Mouse (Mus musculus): ENCODE measurements at regions not wholly inside any gene's neighbourhood (a gene's known extent, or its start where the extent isn't known, plus 50 kb on each side); places are given as distances from the start of the nearest gene placed in this dataset.

GRCm38 (mm10) chr3:140941316-140941715 lies 270.8 kb downstream of the Pdha2 start:
- no peak for DNase-seq
- no peaks in the 10 kb centered on the region for H3K9me3 ChIP-seq (ENCODE audit: control insufficient read depth, low read length)

GRCm38 (mm10) chr3:140933156-140933555 lies 279.0 kb downstream of the Pdha2 start:
- no peaks in the 10 kb centered on the region for H3K27me3 ChIP-seq (ENCODE audit: control insufficient read depth, insufficient read depth, low read length)
- no peak overlapping the region for H3K4me2 ChIP-seq (ENCODE audit: low read length)
- H3K4me3 ChIP-seq (replicated peaks; ENCODE audit: low read depth, low read length), result no peak overlapping the region
- H3K4me1 ChIP-seq (ENCODE audit: control insufficient read depth, insufficient read depth, low read length), result no peaks in the 10 kb centered on the region
- H3K36me3 ChIP-seq (ENCODE audit: control insufficient read depth, insufficient read depth, low read length), result no peaks in the 10 kb centered on the region
- H3K9me3 ChIP-seq (ENCODE audit: control insufficient read depth, low read length), result no peaks in the 10 kb centered on the region
- no peak overlapping the region for H3K9ac ChIP-seq (replicated peaks; ENCODE audit: low read length)
- ATAC-seq (ENCODE audit: low FRiP score, low TSS enrichment) (no peak), DNase-seq (no peak)
- 46% methylated on average over 1 of the region's 1 CpGs for WGBS
- no peak overlapping the region for H3K27ac ChIP-seq (replicated peaks; ENCODE audit: low read depth, low read length)

More at GRCm38 (mm10) chr3:140941316-140941715, 270.8 kb downstream of the Pdha2 start:
- H3K27me3 ChIP-seq (ENCODE audit: control insufficient read depth, insufficient read depth, low read length), result no peaks in the 10 kb centered on the region
- H3K4me1 ChIP-seq (ENCODE audit: control insufficient read depth, insufficient read depth, low read length), result no peaks in the 10 kb centered on the region
- no peak overlapping the region for H3K4me2 ChIP-seq (ENCODE audit: low read length)
- no peaks in the 10 kb centered on the region for H3K36me3 ChIP-seq (ENCODE audit: control insufficient read depth, insufficient read depth, low read length)
- WGBS, result 93% methylated on average over 6 of the region's 6 CpGs
- H3K9ac ChIP-seq (replicated peaks; ENCODE audit: low read length), result no peak overlapping the region
- no peak overlapping the region for H3K4me3 ChIP-seq (replicated peaks; ENCODE audit: low read depth, low read length)
- no peak overlapping the region for H3K27ac ChIP-seq (replicated peaks; ENCODE audit: low read depth, low read length)
- no peak for ATAC-seq (ENCODE audit: low FRiP score, low TSS enrichment)

GRCm38 (mm10) chr3:140926689-140927088 lies 285.5 kb downstream of the Pdha2 start:
- Histone ChIP-seq H3K4me3 (replicated peaks; ENCODE audit: low read depth, low read length) (no peak overlapping the region), H3K9me3 (ENCODE audit: control insufficient read depth, low read length) (no peaks in the 10 kb centered on the region), H3K4me1 (ENCODE audit: control insufficient read depth, insufficient read depth, low read length) (no peaks in the 10 kb centered on the region), H3K9ac (replicated peaks; ENCODE audit: low read length) (no peak overlapping the region), H3K36me3 (ENCODE audit: control insufficient read depth, insufficient read depth, low read length) (no peaks in the 10 kb centered on the region), H3K27me3 (ENCODE audit: control insufficient read depth, insufficient read depth, low read length) (no peaks in the 10 kb centered on the region), H3K27ac (replicated peaks; ENCODE audit: low read depth, low read length) (no peak overlapping the region), H3K4me2 (ENCODE audit: low read length) (no peak overlapping the region)
- 86% methylated on average over 5 of the region's 5 CpGs for WGBS
- no peak for ATAC-seq (ENCODE audit: low FRiP score, low TSS enrichment)
- no peak for DNase-seq

GRCm38 (mm10) chr3:140876201-140876895 lies 335.8 kb downstream of the Pdha2 start:
- Histone ChIP-seq H3K9me3 (ENCODE audit: control insufficient read depth, low read length) (no peaks in the 10 kb centered on the region), H3K9ac (replicated peaks; ENCODE audit: low read length) (no peak overlapping the region), H3K4me3 (replicated peaks; ENCODE audit: low read depth, low read length) (no peak overlapping the region), H3K27me3 (ENCODE audit: control insufficient read depth, insufficient read depth, low read length) (no peaks in the 10 kb centered on the region), H3K4me1 (ENCODE audit: control insufficient read depth, insufficient read depth, low read length) (no peaks in the 10 kb centered on the region), H3K27ac (replicated peaks; ENCODE audit: low read depth, low read length) (no peak overlapping the region), H3K36me3 (ENCODE audit: control insufficient read depth, insufficient read depth, low read length) (no peaks in the 10 kb centered on the region), H3K4me2 (ENCODE audit: low read length) (no peak overlapping the region)
- ATAC-seq (ENCODE audit: low FRiP score, low TSS enrichment), result no peak
- no peak for DNase-seq
- 93% methylated on average over 4 of the region's 4 CpGs for WGBS

DNA sequence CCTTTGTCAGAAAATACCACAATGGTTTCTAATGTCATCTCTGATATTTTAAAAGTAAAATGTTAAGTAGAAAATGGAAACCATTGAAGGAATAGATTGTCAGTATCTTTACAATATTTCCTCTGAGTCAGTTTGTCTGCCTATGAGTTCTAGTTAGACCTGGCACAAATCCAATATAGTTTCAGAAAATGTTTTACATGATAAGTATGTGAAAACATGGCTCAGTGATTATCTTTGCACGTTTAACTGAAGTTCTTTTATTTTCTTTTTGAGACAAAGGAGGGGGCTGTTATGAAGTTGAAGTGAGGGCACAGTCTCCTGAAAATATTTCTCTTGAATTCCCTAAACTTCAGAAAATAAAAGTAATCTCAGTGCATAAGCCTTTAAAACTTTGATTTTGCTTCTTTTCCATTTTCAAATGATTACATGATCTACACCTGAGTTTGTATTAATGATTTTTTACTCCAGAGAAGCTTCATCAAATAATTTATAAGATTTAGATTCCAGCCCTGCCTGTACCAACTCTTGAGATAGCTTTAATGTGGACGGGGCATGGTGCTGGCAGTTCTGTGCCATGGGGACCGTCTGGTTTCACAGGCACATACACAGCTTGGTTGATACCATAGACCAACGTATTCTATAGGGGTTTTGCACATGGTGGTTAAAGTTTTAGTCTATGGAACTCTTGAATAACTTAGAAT lies 336.5 kb downstream of the Pdha2 start:
- no peaks in the 10 kb centered on the region for H3K36me3 ChIP-seq (ENCODE audit: control insufficient read depth, insufficient read depth, low read length)
- DNase-seq, result no peak
- H3K4me3 ChIP-seq (replicated peaks; ENCODE audit: low read depth, low read length), result no peak overlapping the region
- no peaks in the 10 kb centered on the region for H3K9me3 ChIP-seq (ENCODE audit: control insufficient read depth, low read length)
- WGBS, result 75% methylated on average over 4 of the region's 4 CpGs
- no peaks in the 10 kb centered on the region for H3K27me3 ChIP-seq (ENCODE audit: control insufficient read depth, insufficient read depth, low read length)
- H3K4me2 ChIP-seq (ENCODE audit: low read length), result no peak overlapping the region
- H3K27ac ChIP-seq (replicated peaks; ENCODE audit: low read depth, low read length), result no peak overlapping the region
- no peaks in the 10 kb centered on the region for H3K4me1 ChIP-seq (ENCODE audit: control insufficient read depth, insufficient read depth, low read length)
- no peak overlapping the region for H3K9ac ChIP-seq (replicated peaks; ENCODE audit: low read length)
- ATAC-seq (ENCODE audit: low FRiP score, low TSS enrichment), result no peak

GRCm38 (mm10) chr3:140874070-140874895 lies 337.9 kb downstream of the Pdha2 start:
- H3K9me3 ChIP-seq (ENCODE audit: control insufficient read depth, low read length), result no peaks in the 10 kb centered on the region
- no peak overlapping the region for H3K4me3 ChIP-seq (replicated peaks; ENCODE audit: low read depth, low read length)
- H3K36me3 ChIP-seq (ENCODE audit: control insufficient read depth, insufficient read depth, low read length), result no peaks in the 10 kb centered on the region
- DNase-seq (no peak), ATAC-seq (ENCODE audit: low FRiP score, low TSS enrichment) (no peak)
- 90% methylated on average over 9 of the region's 9 CpGs for WGBS
- no peaks in the 10 kb centered on the region for H3K27me3 ChIP-seq (ENCODE audit: control insufficient read depth, insufficient read depth, low read length)
- no peaks in the 10 kb centered on the region for H3K4me1 ChIP-seq (ENCODE audit: control insufficient read depth, insufficient read depth, low read length)
- H3K4me2 ChIP-seq (ENCODE audit: low read length), result no peak overlapping the region
- no peak overlapping the region for H3K9ac ChIP-seq (replicated peaks; ENCODE audit: low read length)
- H3K27ac ChIP-seq (replicated peaks; ENCODE audit: low read depth, low read length), result no peak overlapping the region

- Histone ChIP-seq H3K27me3 (ENCODE audit: control insufficient read depth, insufficient read depth, low read length) (no peaks in the 10 kb centered on the region), H3K4me1 (ENCODE audit: control insufficient read depth, insufficient read depth, low read length) (no peaks in the 10 kb centered on the region), H3K36me3 (ENCODE audit: control insufficient read depth, insufficient read depth, low read length) (no peaks in the 10 kb centered on the region), H3K27ac (replicated peaks; ENCODE audit: low read depth, low read length) (no peak overlapping the region), H3K4me2 (ENCODE audit: low read length) (no peak overlapping the region), H3K9ac (replicated peaks; ENCODE audit: low read length) (no peak overlapping the region), H3K9me3 (ENCODE audit: control insufficient read depth, low read length) (no peaks in the 10 kb centered on the region), H3K4me3 (replicated peaks; ENCODE audit: low read depth, low read length) (no peak overlapping the region)
- no peak for DNase-seq
- WGBS, result 84% methylated on average over 1 of the region's 1 CpGs
- ATAC-seq (ENCODE audit: low FRiP score, low TSS enrichment), result no peak
Observed at GRCm38 (mm10) chr3:140872511-140872910, 339.6 kb downstream of the Pdha2 start.

DNA sequence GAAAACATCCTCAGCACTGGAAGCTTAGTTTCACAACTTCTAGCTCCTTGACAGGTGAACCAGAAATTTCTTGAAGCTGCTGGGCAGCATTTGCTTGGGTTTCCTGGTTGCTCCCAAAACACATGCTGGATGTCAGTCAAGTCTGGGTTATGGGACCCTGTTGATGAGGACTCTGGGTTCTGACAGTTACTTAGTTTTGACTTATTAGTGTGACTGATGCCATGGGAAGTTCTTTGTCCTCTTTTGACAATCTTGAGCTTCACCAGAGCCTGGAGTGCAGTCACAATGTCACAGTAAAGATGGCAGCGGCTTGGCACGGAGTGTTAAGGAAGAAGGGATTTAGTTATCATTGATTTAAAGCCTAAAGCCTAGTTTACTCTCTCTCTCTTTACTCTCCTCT lies 340.9 kb downstream of the Pdha2 start:
- no peak for DNase-seq
- H3K9ac ChIP-seq (replicated peaks; ENCODE audit: low read length), result no peak overlapping the region
- H3K27me3 ChIP-seq (ENCODE audit: control insufficient read depth, insufficient read depth, low read length), result no peaks in the 10 kb centered on the region
- no peak for ATAC-seq (ENCODE audit: low FRiP score, low TSS enrichment)
- H3K27ac ChIP-seq (replicated peaks; ENCODE audit: low read depth, low read length), result no peak overlapping the region
- H3K4me1 ChIP-seq (ENCODE audit: control insufficient read depth, insufficient read depth, low read length), result no peaks in the 10 kb centered on the region
- no peaks in the 10 kb centered on the region for H3K9me3 ChIP-seq (ENCODE audit: control insufficient read depth, low read length)
- H3K36me3 ChIP-seq (ENCODE audit: control insufficient read depth, insufficient read depth, low read length), result no peaks in the 10 kb centered on the region
- no peak overlapping the region for H3K4me2 ChIP-seq (ENCODE audit: low read length)
- no peak overlapping the region for H3K4me3 ChIP-seq (replicated peaks; ENCODE audit: low read depth, low read length)
- 89% methylated on average over 2 of the region's 2 CpGs for WGBS
